Mouse (Mus musculus): ENCODE measurements around the gene Cyb5r3. TPM values are rescaled to one million over a fixed set of nuclear protein-coding genes. Genes with fewer than 3 reads are reported as not detected.

The Cyb5r3 gene
- polyA plus RNA-seq, 1 experiment from 2014 or later, result 187 TPM

Other genes starting within 250 kb of the Cyb5r3 start
- gene Tcf20, start 184.7 kb downstream of the Cyb5r3 start, polyA plus RNA-seq (2016; fragmentation: Nextera tagmentation; extraction: Ambion mirVana), result 6.5 and 7.1 TPM in 2 replicates
- gene Nfam1, start 139.3 kb downstream of the Cyb5r3 start, polyA plus RNA-seq (2016; fragmentation: Nextera tagmentation; extraction: Ambion mirVana), result 1.6 and 2.3 TPM in 2 replicates
- gene Serhl, start 83.1 kb downstream of the Cyb5r3 start, polyA plus RNA-seq (2016; fragmentation: Nextera tagmentation; extraction: Ambion mirVana), result 49.7 and 51.8 TPM in 2 replicates
- gene Rrp7a, start 49.8 kb downstream of the Cyb5r3 start, polyA plus RNA-seq (2016; fragmentation: Nextera tagmentation; extraction: Ambion mirVana), result 81.9 and 86.5 TPM in 2 replicates
- 180 and 185 TPM in 2 replicates for gene Poldip3, start 23.2 kb downstream of the Cyb5r3 start, polyA plus RNA-seq (2016; fragmentation: Nextera tagmentation; extraction: Ambion mirVana)
- gene A4galt, start 79.2 kb upstream of the Cyb5r3 start, polyA plus RNA-seq (2016; fragmentation: Nextera tagmentation; extraction: Ambion mirVana), result 0.53 and 0.59 TPM in 2 replicates
- 24.4 TPM in 2 replicates for gene Arfgap3, start 177.7 kb upstream of the Cyb5r3 start, polyA plus RNA-seq (2016; fragmentation: Nextera tagmentation; extraction: Ambion mirVana)

Data from forebrain, embryonic 10.5 days (tissue).